Mouse (Mus musculus) ES-E14 (cell line): ENCODE data around the gene Fam111a.

Source experiments
- CHD2 ChIP-seq: IDR thresholded peaks from 2 replicates; pipeline ENCODE4 v1.6.1; 2014; ENCODE audit warnings: mild to moderate bottlenecking, low read depth, low read length, inconsistent platforms
- ZC3H11A ChIP-seq: IDR thresholded peaks from 2 replicates; pipeline ENCODE4 v1.6.1; 2012; ENCODE audit warnings: low read depth, mild to moderate bottlenecking, inconsistent platforms, low read length, borderline replicate concordance

GRCm38 (mm10) chr19:12599674-12600073, 54.1 kb downstream of the Fam111a start, which contains the start of gene Gm4952:
- no peak for TF ChIP-seq ZC3H11A
- TF ChIP-seq CHD2 = no peak
